Mouse (Mus musculus) forebrain, embryonic 15.5 days (tissue): Measurements from ENCODE around the gene Xbp1. TPM values are rescaled to one million over a fixed set of nuclear protein-coding genes. Genes with fewer than 3 reads are reported as not detected.
A peak's percentile ranks its signal among the peaks of the same experiment; 100 is the strongest.
"Not testable (repeated sequence)": the region's sequence is repeated elsewhere in the genome, so short reads cannot be mapped to it uniquely, and the experiment has no call there.

Experiments used
- ATAC-seq: fragments of 200-750 bp; cut with Nextera tagmentation; replicated peaks from 2 replicates; pipeline ENCODE4 v1.8.0; 2017; ENCODE audit warnings: mild to moderate bottlenecking, moderate TSS enrichment, moderate library complexity
- H3K27ac ChIP-seq: fragments of 300-500 bp; sonication (generic); replicated peaks from 2 replicates; pipeline ENCODE4 v1.5.1; 2015; ENCODE audit warnings: mild to moderate bottlenecking, inconsistent platforms
- H3K27me3 ChIP-seq: fragments of 300-500 bp; sonication (generic); 2 replicates; pipeline ENCODE4 v1.6.1; 2015; ENCODE audit warnings: inconsistent platforms
- H3K36me3 ChIP-seq: fragments of 300-500 bp; sonication (generic); 2 replicates; pipeline ENCODE4 v1.6.1; 2015; ENCODE audit warnings: mild to moderate bottlenecking, inconsistent platforms
- H3K4me1 ChIP-seq: fragments of 300-500 bp; sonication (generic); 2 replicates; pipeline ENCODE4 v1.6.1; 2015; ENCODE audit warnings: inconsistent platforms
- H3K4me2 ChIP-seq: fragments of 300-500 bp; sonication (generic); replicated peaks from 2 replicates; pipeline ENCODE4 v1.6.1; 2015; ENCODE audit warnings: mild to moderate bottlenecking, inconsistent platforms
- H3K4me3 ChIP-seq: fragments of 300-500 bp; sonication (generic); 2 replicates; pipeline ENCODE4 v1.5.1; 2015; ENCODE audit warnings: mild to moderate bottlenecking, inconsistent platforms
- H3K9ac ChIP-seq: fragments of 300-500 bp; sonication (generic); replicated peaks from 2 replicates; pipeline ENCODE4 v1.6.1; 2015; ENCODE audit warnings: mild to moderate bottlenecking, inconsistent platforms
- H3K9me3 ChIP-seq: fragments of 300-500 bp; sonication (generic); 2 replicates; pipeline ENCODE4 v1.6.1; 2016; ENCODE audit warnings: inconsistent platforms
- WGBS: fragments of 180-500 bp; shearing (Covaris S2); methylation state at CpG from one replicate; pipeline ENCODE4 v1.1.7; 2015; ENCODE audit warnings: mixed read lengths; 5-methylcytosine and 5-hydroxymethylcytosine counted together
- polyA plus RNA-seq: library from polyadenylated mRNA; unstranded; fragments of >200 nt; fragmentation: Nextera tagmentation; extraction: Ambion mirVana; gene quantifications from 2 replicates; pipeline ENCODE4 v1.2.1, GENCODE M21; 2015

Gene Xbp1
- polyA plus RNA-seq, 1 experiment from 2014 or later, result 135 TPM

DNA sequence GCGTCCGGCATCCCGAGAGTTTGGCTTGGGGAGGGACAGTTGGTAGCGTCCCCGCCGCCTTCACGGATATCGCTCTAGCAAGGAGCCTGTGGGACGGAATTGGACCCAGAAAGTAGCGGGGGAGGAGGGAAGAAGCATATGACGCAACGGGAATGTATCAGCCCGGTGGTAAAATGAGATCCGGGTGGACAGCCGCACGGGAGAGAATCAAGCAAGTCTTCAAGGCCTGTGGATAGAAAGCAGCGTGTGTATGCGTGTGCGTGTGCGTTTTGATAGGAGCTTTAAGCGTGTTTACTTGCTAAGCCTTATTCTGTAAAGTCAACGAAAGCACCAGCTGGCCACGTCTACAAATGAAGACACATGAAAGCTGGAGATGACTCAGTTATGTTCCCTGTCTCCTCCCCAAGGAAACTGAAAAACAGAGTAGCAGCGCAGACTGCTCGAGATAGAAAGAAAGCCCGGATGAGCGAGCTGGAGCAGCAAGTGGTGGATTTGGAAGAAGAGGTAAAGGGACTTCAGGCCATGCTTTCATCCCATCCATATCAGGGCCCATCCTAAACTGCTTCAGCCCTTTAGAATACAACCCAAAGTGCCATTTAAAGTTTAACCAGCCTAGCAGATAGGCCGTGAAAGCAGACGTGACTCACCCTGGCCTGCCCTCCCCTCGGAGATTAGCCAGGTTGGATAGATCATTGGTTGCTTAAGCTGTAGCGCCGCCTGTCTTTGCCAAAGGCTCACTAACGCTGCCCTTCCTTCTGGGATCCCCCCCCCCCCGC lies 1.2 kb downstream of the Xbp1 start:
- WGBS, result under 1% methylated on average over 33 of the region's 34 CpGs
- H3K4me2 ChIP-seq, result peak overlapping the region; percentile 58
- H3K9ac ChIP-seq, result peak overlapping the region; percentile 84
- H3K4me3 ChIP-seq, result peak overlapping the region; percentile 84
- H3K4me1 ChIP-seq, result peaks cover 27% of the 10 kb centered on the region
- H3K36me3 ChIP-seq, result peaks cover 38% of the 10 kb centered on the region
- peak overlapping the region; percentile 88 for H3K27ac ChIP-seq
- no peaks in the 10 kb centered on the region for H3K27me3 ChIP-seq
- ATAC-seq, result peak; percentile 23
- H3K9me3 ChIP-seq, result no peaks in the 10 kb centered on the region

DNA sequence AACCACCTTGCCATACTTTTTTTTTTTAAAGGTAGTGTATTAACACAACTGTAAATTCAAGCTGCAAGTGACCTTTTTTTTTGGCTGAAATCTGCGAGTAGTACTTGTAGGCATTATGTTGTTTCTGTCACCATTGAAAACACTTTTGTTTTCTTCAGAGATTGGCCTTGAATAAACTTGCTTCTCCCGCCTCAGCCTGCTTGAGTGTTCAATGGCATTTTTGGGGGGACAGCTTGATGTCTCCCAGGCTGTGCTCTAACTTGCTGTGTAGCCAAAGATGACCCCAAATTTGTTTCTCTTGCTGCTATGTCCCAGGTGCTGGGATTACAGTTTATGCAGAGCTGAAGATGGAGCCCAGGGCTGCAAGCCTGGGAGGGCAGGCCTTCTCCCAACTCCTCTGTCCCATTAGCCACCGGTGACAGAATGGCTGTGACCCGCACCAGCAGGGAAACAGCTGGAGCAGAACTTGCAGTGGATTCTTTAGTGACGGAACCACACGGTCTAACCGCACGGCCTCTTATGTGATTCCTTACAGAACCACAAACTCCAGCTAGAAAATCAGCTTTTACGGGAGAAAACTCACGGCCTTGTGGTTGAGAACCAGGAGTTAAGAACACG lies 2.4 kb downstream of the Xbp1 start:
- H3K4me1 ChIP-seq, result peaks cover 27% of the 10 kb centered on the region
- peak overlapping the region; percentile 58; the same call in 1 of the 2 replicates for H3K4me2 ChIP-seq
- no peaks in the 10 kb centered on the region for H3K9me3 ChIP-seq
- no peaks in the 10 kb centered on the region for H3K27me3 ChIP-seq
- no peak overlapping the region for H3K9ac ChIP-seq
- no peak overlapping the region for H3K27ac ChIP-seq
- peaks cover 49% of the 10 kb centered on the region for H3K36me3 ChIP-seq
- ATAC-seq, result no peak
- 90% methylated on average over 11 of the region's 11 CpGs for WGBS
- H3K4me3 ChIP-seq, result 0 out of 2 replicates have a peak overlapping the region, but pooled peaks have one; percentile 84

- Histone ChIP-seq H3K36me3 (peaks cover 63% of the 10 kb centered on the region), H3K4me1 (peaks cover 23% of the 10 kb centered on the region), H3K9me3 (no peaks in the 10 kb centered on the region), H3K27me3 (no peaks in the 10 kb centered on the region), H3K4me2 (no peak overlapping the region), H3K27ac (no peak overlapping the region), H3K4me3 (no peak overlapping the region), H3K9ac (no peak overlapping the region)
- 88% methylated on average over 4 of the region's 4 CpGs for WGBS
- no peak for ATAC-seq
Observed at GRCm38 (mm10) chr11:5525418-5525817, 5.0 kb downstream of the Xbp1 start.

- Histone ChIP-seq H3K36me3 (peaks cover 76% of the 10 kb centered on the region), H3K4me3 (no peak overlapping the region), H3K27me3 (no peaks in the 10 kb centered on the region), H3K4me2 (no peak overlapping the region), H3K9me3 (no peaks in the 10 kb centered on the region), H3K27ac (no peak overlapping the region), H3K4me1 (peaks cover 21% of the 10 kb centered on the region), H3K9ac (no peak overlapping the region)
- WGBS, result 89% methylated on average over 7 of the region's 7 CpGs
- ATAC-seq, result no peak
Observed at GRCm38 (mm10) chr11:5526573-5527439, 6.3 kb downstream of the Xbp1 start.

- Histone ChIP-seq H3K27ac (no peak overlapping the region), H3K4me1 (peaks cover 9% of the 10 kb centered on the region), H3K9me3 (no peaks in the 10 kb centered on the region), H3K27me3 (no peaks in the 10 kb centered on the region), H3K4me3 (no peak overlapping the region), H3K4me2 (no peak overlapping the region), H3K36me3 (peaks cover 86% of the 10 kb centered on the region), H3K9ac (no peak overlapping the region)
- ATAC-seq, result no peak
- 79% methylated on average over 5 of the region's 5 CpGs for WGBS
Observed at GRCm38 (mm10) chr11:5527865-5528523, 7.5 kb downstream of the Xbp1 start.

- 52% methylated on average over 5 of the region's 5 CpGs for WGBS
- no peak for ATAC-seq
- peaks cover 86% of the 10 kb centered on the region for H3K36me3 ChIP-seq
Observed at GRCm38 (mm10) chr11:5528841-5529240, 8.4 kb downstream of the Xbp1 start.

GRCm38 (mm10) chr11:5530172-5530571 lies 9.7 kb downstream of the Xbp1 start:
- no peak overlapping the region for H3K4me3 ChIP-seq
- no peak overlapping the region for H3K4me2 ChIP-seq
- H3K4me1 ChIP-seq, result no peaks in the 10 kb centered on the region
- WGBS, result 73% methylated on average over 5 of the region's 5 CpGs
- H3K36me3 ChIP-seq, result peaks cover 83% of the 10 kb centered on the region
- H3K9ac ChIP-seq, result no peak overlapping the region
- H3K27ac ChIP-seq, result no peak overlapping the region
- H3K9me3 ChIP-seq, result no peaks in the 10 kb centered on the region
- ATAC-seq, result no peak
- H3K27me3 ChIP-seq, result no peaks in the 10 kb centered on the region

More at GRCm38 (mm10) chr11:5528841-5529240, 8.4 kb downstream of the Xbp1 start:
- no peaks in the 10 kb centered on the region for H3K9me3 ChIP-seq
- H3K4me3 ChIP-seq, result no peak overlapping the region
- 0 out of 2 replicates have a peak, but pooled peaks cover under 1% of the 10 kb centered on the region for H3K4me1 ChIP-seq
- no peak overlapping the region for H3K4me2 ChIP-seq
- H3K9ac ChIP-seq, result no peak overlapping the region
- H3K27me3 ChIP-seq, result no peaks in the 10 kb centered on the region
- no peak overlapping the region for H3K27ac ChIP-seq

GRCm38 (mm10) chr11:5530717-5531116 lies 10.3 kb downstream of the Xbp1 start:
- H3K4me3 ChIP-seq, result no peak overlapping the region
- peaks cover 78% of the 10 kb centered on the region for H3K36me3 ChIP-seq
- no peaks in the 10 kb centered on the region for H3K27me3 ChIP-seq
- no peak overlapping the region for H3K9ac ChIP-seq
- no peak overlapping the region for H3K4me2 ChIP-seq
- H3K9me3 ChIP-seq, result no peaks in the 10 kb centered on the region
- 68% methylated on average over 6 of the region's 6 CpGs for WGBS
- no peak overlapping the region for H3K27ac ChIP-seq
- H3K4me1 ChIP-seq, result no peaks in the 10 kb centered on the region
- no peak for ATAC-seq

DNA sequence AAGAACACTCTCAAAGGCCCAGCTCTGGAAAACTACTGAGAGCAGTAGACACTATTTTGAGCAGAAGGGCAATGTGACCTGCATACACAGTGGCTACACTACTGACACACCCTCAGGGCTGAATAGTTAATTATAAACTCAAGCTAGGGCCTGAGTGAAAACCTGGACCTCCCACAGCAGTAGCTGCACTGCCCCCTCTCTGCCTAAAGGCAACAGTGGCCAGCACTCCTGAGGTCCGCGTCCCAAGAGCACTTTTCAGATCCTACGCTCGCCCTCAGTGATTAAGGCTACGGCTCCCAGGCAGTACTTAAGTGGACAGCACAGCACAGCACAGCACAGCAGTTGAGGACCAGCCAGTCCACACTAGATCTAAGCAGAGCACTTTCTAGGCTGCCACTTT lies 12.6 kb downstream of the Xbp1 start:
- Histone ChIP-seq H3K9me3 (no peaks in the 10 kb centered on the region), H3K4me3 (no peak overlapping the region), H3K4me1 (no peaks in the 10 kb centered on the region), H3K27me3 (no peaks in the 10 kb centered on the region), H3K27ac (no peak overlapping the region), H3K9ac (no peak overlapping the region), H3K4me2 (no peak overlapping the region), H3K36me3 (peaks cover 57% of the 10 kb centered on the region)
- ATAC-seq, result no peak
- WGBS, result 80% methylated on average over 5 of the region's 5 CpGs

- H3K4me3 ChIP-seq, H3K9ac ChIP-seq, H3K4me2 ChIP-seq, H3K27me3 ChIP-seq, H3K9me3 ChIP-seq, ATAC-seq, H3K27ac ChIP-seq: not testable (repeated sequence)
- H3K36me3 ChIP-seq, result peaks cover 27% of the 10 kb centered on the region
- H3K4me1 ChIP-seq, result peaks cover 30% of the 10 kb centered on the region
- WGBS, result 95% methylated on average over 4 of the region's 4 CpGs
Observed at GRCm38 (mm10) chr11:5537454-5537853, 17.0 kb downstream of the Xbp1 start.

DNA sequence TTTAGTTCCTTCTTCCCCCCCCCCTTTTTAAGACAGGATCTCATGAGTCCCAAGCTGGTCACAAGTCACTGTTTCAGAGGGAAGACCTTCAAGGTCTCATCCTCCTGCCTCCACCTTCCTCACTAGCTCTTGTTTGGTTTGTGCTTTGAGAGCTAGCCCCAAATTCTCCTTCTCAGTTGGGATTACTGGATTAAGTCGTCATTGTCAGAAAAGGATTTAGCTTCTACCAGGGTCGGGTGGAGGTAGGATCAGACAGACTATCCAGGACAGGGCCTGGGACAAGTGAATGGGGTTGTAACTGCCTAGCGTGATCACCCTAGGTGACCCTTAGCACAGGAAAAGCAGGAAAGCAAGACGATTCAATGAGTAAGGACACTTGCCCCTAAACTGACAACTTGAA lies 19.9 kb downstream of the Xbp1 start:
- Histone ChIP-seq H3K4me3 (no peak overlapping the region), H3K27me3 (no peaks in the 10 kb centered on the region), H3K9me3 (no peaks in the 10 kb centered on the region), H3K9ac (peak overlapping the region; percentile 94; the same call in 1 of the 2 replicates), H3K36me3 (0 out of 2 replicates have a peak, but pooled peaks cover 3% of the 10 kb centered on the region), H3K4me2 (peak overlapping the region; percentile 79), H3K27ac (no peak overlapping the region), H3K4me1 (peaks cover 30% of the 10 kb centered on the region)
- ATAC-seq, result no peak
- WGBS, result 39% methylated on average over 4 of the region's 4 CpGs
